Mouse (Mus musculus) ES-Bruce4 (cell line): ENCODE measurements around the gene Gm10277.

Source experiments
- CTCF ChIP-seq: IDR thresholded peaks from one replicate; pipeline ENCODE4 v1.8.1; 2011; ENCODE audit warnings: low read depth, low read length
- EP300 ChIP-seq: IDR thresholded peaks from 2 replicates; pipeline ENCODE4 v1.6.1; 2011; ENCODE audit warnings: low read depth, low read length; ENCODE audit not compliant: insufficient read depth
- POLR2A ChIP-seq: IDR thresholded peaks from one replicate; pipeline ENCODE4 v1.8.1; 2011; ENCODE audit warnings: low read length; ENCODE audit not compliant: insufficient read depth

DNA sequence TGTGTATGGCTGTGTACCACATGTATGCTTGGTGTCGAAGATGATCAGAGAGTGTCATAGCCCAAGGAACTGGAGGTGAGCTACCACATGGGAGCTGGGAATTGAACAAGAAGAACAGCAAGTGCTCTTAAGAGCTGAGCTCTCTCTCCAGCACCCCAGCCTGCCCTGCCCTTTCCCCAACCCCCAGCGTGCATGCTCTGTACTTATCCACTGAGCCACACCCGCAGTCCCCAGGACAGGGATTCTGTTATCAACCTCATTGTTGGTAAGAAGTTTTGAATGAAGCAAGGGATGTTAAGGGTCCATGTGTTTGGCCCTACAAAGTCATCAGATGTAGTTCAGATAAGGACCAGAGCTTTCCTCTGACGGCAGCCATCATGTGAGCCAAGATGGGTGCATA is 40.9 kb downstream of the Gm10277 start:
- TF ChIP-seq CTCF: no peak
- TF ChIP-seq POLR2A: no peak
- no peak for TF ChIP-seq EP300
